Mouse (Mus musculus) intestine, postnatal 0 days (tissue): ENCODE measurements around the gene Dynlrb1. TPM values are rescaled to one million over a fixed set of nuclear protein-coding genes. Genes with fewer than 3 reads are reported as not detected.

Experiments used
- ATAC-seq: fragments of 200-750 bp; cut with Nextera tagmentation; 2 replicates; pipeline ENCODE4 v1.8.0; 2017; ENCODE audit warnings: mild to moderate bottlenecking, moderate TSS enrichment, moderate library complexity
- H3K27ac ChIP-seq: fragments of 300-500 bp; sonication (generic); 2 replicates; pipeline ENCODE4 v1.5.1; 2014; ENCODE audit warnings: mild to moderate bottlenecking, low read depth, low read length, moderate library complexity
- H3K27me3 ChIP-seq: fragments of 300-500 bp; sonication (generic); replicated peaks from 2 replicates; pipeline ENCODE4 v1.6.1; 2014; ENCODE audit warnings: low read length, mixed read lengths; ENCODE audit not compliant: control insufficient read depth, insufficient read depth
- H3K36me3 ChIP-seq: fragments of 300-500 bp; sonication (generic); 2 replicates; pipeline ENCODE4 v1.6.1; 2014; ENCODE audit warnings: mild to moderate bottlenecking, moderate library complexity; ENCODE audit not compliant: control insufficient read depth, insufficient read depth
- H3K4me1 ChIP-seq: fragments of 300-500 bp; sonication (generic); replicated peaks from 2 replicates; pipeline ENCODE4 v1.6.1; 2014; ENCODE audit warnings: antibody characterized with exemption, low read length, mixed read lengths; ENCODE audit not compliant: control insufficient read depth, insufficient read depth
- H3K4me2 ChIP-seq: fragments of 300-500 bp; sonication (generic); replicated peaks from 2 replicates; pipeline ENCODE4 v1.6.1; 2014; ENCODE audit warnings: low read depth, mild to moderate bottlenecking, moderate library complexity
- H3K4me3 ChIP-seq: fragments of 300-500 bp; sonication (generic); 2 replicates; pipeline ENCODE4 v1.5.1; 2014; ENCODE audit warnings: low read depth, low read length
- H3K9ac ChIP-seq: fragments of 300-500 bp; sonication (generic); 2 replicates; pipeline ENCODE4 v1.6.1; 2014; ENCODE audit warnings: mild to moderate bottlenecking, low read depth, low read length
- H3K9me3 ChIP-seq: fragments of 300-500 bp; sonication (generic); 2 replicates; pipeline ENCODE4 v1.6.1; 2016; ENCODE audit warnings: mixed run types; ENCODE audit not compliant: control insufficient read depth
- CTCF ChIP-seq: sonication (generic); IDR thresholded peaks from 2 replicates; pipeline ENCODE4 v1.5.1; 2016; ENCODE audit warnings: low read depth, mild to moderate bottlenecking, control low read depth, antibody characterized with exemption, moderate library complexity
- WGBS: fragments of 180-500 bp; shearing (Covaris S2); extraction: QIAGEN DNeasy Blood & Tissue Kit; methylation state at CpG from one replicate; pipeline ENCODE4 v1.1.7; 2014; 5-methylcytosine and 5-hydroxymethylcytosine counted together
- polyA plus RNA-seq: library from polyadenylated mRNA; unstranded; fragments of >200 nt; fragmentation: Nextera tagmentation; extraction: Ambion mirVana; gene quantifications from 2 replicates; pipeline ENCODE4 v1.2.1, GENCODE M21; 2015

Gene Dynlrb1
- polyA plus RNA-seq, 1 experiment from 2014 or later, result 342 TPM

- 71% methylated on average over 4 of the region's 4 CpGs for WGBS
- Histone ChIP-seq H3K4me1 (no peaks in the 10 kb centered on the region), H3K36me3 (peaks cover 24% of the 10 kb centered on the region), H3K27ac (0 out of 2 replicates have a peak overlapping the region, but pooled peaks have one; percentile 7), H3K9me3 (no peaks in the 10 kb centered on the region), H3K4me2 (no peak overlapping the region), H3K9ac (no peak overlapping the region), H3K4me3 (no peak overlapping the region), H3K27me3 (no peaks in the 10 kb centered on the region)
- ATAC-seq, result no peak
- no peak for TF ChIP-seq CTCF
Measured at GRCm38 (mm10) chr2:155299563-155299962, 63.2 kb downstream of the Dynlrb1 start.

Other genes with a start within 250 kb of the Dynlrb1 start
- gene Gm14226, start 218.3 kb upstream of the Dynlrb1 start, polyA plus RNA-seq, result 0.24 and 0.31 TPM in 2 replicates
- 45.7 and 47.9 TPM in 2 replicates for gene Ahcy, start 162.0 kb upstream of the Dynlrb1 start, polyA plus RNA-seq
- 20.3 and 25.4 TPM in 2 replicates for gene Itch, start 103.0 kb upstream of the Dynlrb1 start, polyA plus RNA-seq
- 158 and 168 TPM in 2 replicates for gene Map1lc3a, start 39.8 kb downstream of the Dynlrb1 start, polyA plus RNA-seq
- 29.6 and 31.5 TPM in 2 replicates for gene Pigu, start 120.9 kb downstream of the Dynlrb1 start, polyA plus RNA-seq
- gene Trp53inp2, start 144.5 kb downstream of the Dynlrb1 start, polyA plus RNA-seq, result 32.9 and 33.7 TPM in 2 replicates
- 14.9 and 16.0 TPM in 2 replicates for gene Ncoa6, start 237.4 kb downstream of the Dynlrb1 start, polyA plus RNA-seq